Mouse (Mus musculus) neural tube, embryonic 14.5 days (tissue): ENCODE results near the gene Olfr272. TPM values are rescaled to one million over a fixed set of nuclear protein-coding genes. Genes with fewer than 3 reads are reported as not detected.
A peak's percentile ranks its signal among the peaks of the same experiment; 100 is the strongest.

Experiments used
- ATAC-seq: fragments of 200-750 bp; cut with Nextera tagmentation; 2 replicates; pipeline ENCODE4 v1.8.0; 2017; ENCODE audit warnings: low read depth, mild to moderate bottlenecking, moderate TSS enrichment, moderate library complexity
- H3K27ac ChIP-seq: fragments of 300-500 bp; sonication (generic); 2 replicates; pipeline ENCODE4 v1.5.1; 2014; ENCODE audit warnings: low read depth, mild to moderate bottlenecking, control low read depth, low read length, moderate library complexity, mixed read lengths
- H3K27me3 ChIP-seq: fragments of 300-500 bp; sonication (generic); 2 replicates; pipeline ENCODE4 v1.6.1; 2014; ENCODE audit warnings: low read length; ENCODE audit not compliant: control insufficient read depth, insufficient read depth
- H3K36me3 ChIP-seq: fragments of 300-500 bp; sonication (generic); 2 replicates; pipeline ENCODE4 v1.6.1; 2014; ENCODE audit warnings: low read length, mixed read lengths; ENCODE audit not compliant: control insufficient read depth, insufficient read depth
- H3K4me1 ChIP-seq: fragments of 300-500 bp; sonication (generic); 2 replicates; pipeline ENCODE4 v1.6.1; 2014; ENCODE audit warnings: low read length; ENCODE audit not compliant: control insufficient read depth, insufficient read depth
- H3K4me2 ChIP-seq: fragments of 300-500 bp; sonication (generic); 2 replicates; pipeline ENCODE4 v1.6.1; 2014; ENCODE audit warnings: mild to moderate bottlenecking, low read depth, low read length, control low read depth
- H3K4me3 ChIP-seq: fragments of 300-500 bp; sonication (generic); 2 replicates; pipeline ENCODE4 v1.5.1; 2014; ENCODE audit warnings: low read depth, low read length, control low read depth, mixed read lengths
- H3K9ac ChIP-seq: fragments of 300-500 bp; sonication (generic); replicated peaks from 2 replicates; pipeline ENCODE4 v1.6.1; 2014; ENCODE audit warnings: low read depth, mild to moderate bottlenecking, control low read depth, low read length, mixed read lengths
- H3K9me3 ChIP-seq: fragments of 300-500 bp; sonication (generic); 2 replicates; pipeline ENCODE4 v1.6.1; 2016; ENCODE audit warnings: low read length; ENCODE audit not compliant: control insufficient read depth
- WGBS: fragments of 180-500 bp; shearing (Covaris S2); extraction: QIAGEN DNeasy Blood & Tissue Kit; methylation state at CpG from one replicate; pipeline ENCODE4 v1.1.7; 2014; 5-methylcytosine and 5-hydroxymethylcytosine counted together
- polyA plus RNA-seq: library from polyadenylated mRNA; unstranded; fragments of >200 nt; fragmentation: Nextera tagmentation; extraction: Ambion mirVana; gene quantifications from 2 replicates; pipeline ENCODE4 v1.2.1, GENCODE M21; 2014

Olfr272 gene
- polyA plus RNA-seq = not detected in 2 replicates

- Histone ChIP-seq H3K9ac (no peak within 1 kb of the TSS), H3K4me3 (no peak within 1 kb of the TSS), H3K27ac (no peak within 1 kb of the TSS), H3K4me1 (no peaks in the 10 kb centered on the region), H3K9me3 (no peaks in the 10 kb centered on the region), H3K36me3 (no peaks in the 10 kb centered on the region), H3K4me2 (no peak within 1 kb of the TSS), H3K27me3 (no peaks in the 10 kb centered on the region)
- ATAC-seq = no peak
- 91% methylated on average over 2 of the region's 2 CpGs for whole genome bisulfite sequencing
Observed at GRCm38 (mm10) chr4:52919078-52919477, at the start of gene Olfr272. Gene Olfr272 (minus strand): TSS chr4:52919178.

GRCm38 (mm10) chr4:52964247-52964646 lies 45.3 kb upstream of the Olfr272 start, which contains the start of gene Olfr270:
Gene Olfr270 (plus strand): TSS chr4:52964547.
- Histone ChIP-seq H3K36me3 (no peaks in the 10 kb centered on the region), H3K4me3 (no peak within 1 kb of the TSS), H3K9me3 (no peaks in the 10 kb centered on the region), H3K9ac (no peak within 1 kb of the TSS), H3K4me1 (no peaks in the 10 kb centered on the region), H3K4me2 (no peak within 1 kb of the TSS), H3K27me3 (no peaks in the 10 kb centered on the region), H3K27ac (no peak within 1 kb of the TSS)
- no peak for ATAC-seq

DNA sequence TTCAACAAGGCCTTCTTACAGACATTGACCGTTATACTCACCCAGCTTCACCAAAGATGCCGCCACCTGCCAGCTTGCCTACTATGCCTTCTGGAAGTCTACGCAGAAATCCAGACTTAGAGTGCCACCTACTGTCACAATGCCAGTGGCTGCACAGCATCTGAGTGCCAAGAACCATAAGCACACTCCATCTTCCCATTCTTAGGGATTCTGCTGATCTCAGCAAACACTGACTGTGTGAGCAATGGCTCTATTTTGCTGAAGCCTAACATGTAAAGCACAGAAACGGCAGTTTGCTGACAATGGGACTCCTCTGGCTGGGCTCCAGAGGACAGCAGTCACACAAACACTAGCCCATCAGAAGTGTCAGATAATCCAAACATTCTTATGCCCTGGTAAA lies 39.7 kb upstream of the Olfr272 start:
- Histone ChIP-seq H3K36me3 (no peaks in the 10 kb centered on the region), H3K4me2 (no peak overlapping the region), H3K27me3 (no peaks in the 10 kb centered on the region), H3K4me1 (no peaks in the 10 kb centered on the region), H3K9ac (no peak overlapping the region), H3K9me3 (no peaks in the 10 kb centered on the region), H3K27ac (no peak overlapping the region), H3K4me3 (no peak overlapping the region)
- WGBS = 31% methylated on average over 4 of the region's 4 CpGs
- peak; percentile 82; the same call in 1 of the 2 replicates for ATAC-seq

GRCm38 (mm10) chr4:52949005-52949404 lies 30.0 kb upstream of the Olfr272 start:
- H3K4me3 ChIP-seq = no peak overlapping the region
- no peaks in the 10 kb centered on the region for H3K9me3 ChIP-seq
- no peak overlapping the region for H3K4me2 ChIP-seq
- H3K9ac ChIP-seq = no peak overlapping the region
- 78% methylated on average over 2 of the region's 2 CpGs for WGBS
- ATAC-seq = no peak
- H3K27ac ChIP-seq = no peak overlapping the region
- no peaks in the 10 kb centered on the region for H3K4me1 ChIP-seq
- no peaks in the 10 kb centered on the region for H3K36me3 ChIP-seq
- H3K27me3 ChIP-seq = no peaks in the 10 kb centered on the region

DNA sequence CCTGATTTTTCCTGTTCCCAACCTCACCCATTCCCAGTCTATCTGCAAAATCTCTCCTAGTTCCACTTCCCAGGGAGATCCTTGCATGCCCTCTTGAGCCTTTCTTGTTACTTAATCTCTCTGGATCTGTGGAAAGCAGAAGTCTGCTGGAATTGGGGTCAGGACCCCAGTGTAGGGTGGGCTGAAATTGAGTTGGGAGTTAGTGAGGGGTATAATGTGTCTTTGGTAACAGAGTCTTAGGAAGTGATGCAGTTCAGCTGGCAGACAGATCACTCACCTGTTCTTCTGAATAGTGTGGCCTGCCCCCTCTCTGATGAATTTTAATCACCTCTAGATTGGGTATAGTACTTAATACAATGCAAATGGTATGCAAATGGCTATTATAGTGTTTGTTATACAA lies 27.7 kb upstream of the Olfr272 start:
- no peak overlapping the region for H3K4me2 ChIP-seq
- no peak overlapping the region for H3K9ac ChIP-seq
- no peaks in the 10 kb centered on the region for H3K4me1 ChIP-seq
- no peak overlapping the region for H3K27ac ChIP-seq
- no peaks in the 10 kb centered on the region for H3K27me3 ChIP-seq
- no peaks in the 10 kb centered on the region for H3K9me3 ChIP-seq
- H3K4me3 ChIP-seq = no peak overlapping the region
- ATAC-seq = no peak
- H3K36me3 ChIP-seq = no peaks in the 10 kb centered on the region

DNA sequence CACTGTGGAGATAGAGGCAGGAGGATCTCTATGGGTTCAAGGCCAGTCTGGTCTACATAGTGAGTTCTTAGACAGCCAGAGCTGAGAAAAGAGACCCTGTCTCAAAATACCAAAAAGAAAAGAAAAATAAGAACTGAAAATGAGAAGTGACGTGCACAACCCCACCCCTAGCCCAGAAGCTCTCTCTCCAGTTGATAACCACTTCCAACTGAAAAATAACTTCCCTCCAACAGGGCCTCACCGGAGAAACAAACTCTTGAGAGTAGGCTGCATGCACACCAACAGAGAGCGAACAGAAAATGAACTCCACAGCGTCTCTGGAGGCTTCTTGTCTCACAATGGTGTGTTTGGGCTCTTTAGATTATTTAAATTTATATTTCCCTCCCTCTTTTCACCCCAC lies 11.5 kb upstream of the Olfr272 start:
- H3K4me1 ChIP-seq = no peaks in the 10 kb centered on the region
- H3K9me3 ChIP-seq = no peaks in the 10 kb centered on the region
- 94% methylated on average over 4 of the region's 4 CpGs for WGBS
- no peaks in the 10 kb centered on the region for H3K36me3 ChIP-seq
- H3K9ac ChIP-seq = no peak overlapping the region
- H3K4me2 ChIP-seq = no peak overlapping the region
- H3K27me3 ChIP-seq = no peaks in the 10 kb centered on the region
- ATAC-seq = no peak
- no peak overlapping the region for H3K4me3 ChIP-seq
- H3K27ac ChIP-seq = no peak overlapping the region

- WGBS = 94% methylated on average over 2 of the region's 2 CpGs
- no peak for ATAC-seq
Observed at GRCm38 (mm10) chr4:52917311-52917688, 1.7 kb downstream of the Olfr272 start.

GRCm38 (mm10) chr4:52916659-52917310 lies 2.2 kb downstream of the Olfr272 start:
- Histone ChIP-seq H3K9ac (no peak overlapping the region), H3K9me3 (no peaks in the 10 kb centered on the region), H3K4me2 (no peak overlapping the region), H3K4me1 (no peaks in the 10 kb centered on the region), H3K27ac (no peak overlapping the region), H3K27me3 (no peaks in the 10 kb centered on the region), H3K4me3 (no peak overlapping the region), H3K36me3 (no peaks in the 10 kb centered on the region)
- no peak for ATAC-seq
- WGBS = 83% methylated on average over 6 of the region's 6 CpGs

More at GRCm38 (mm10) chr4:52917311-52917688, 1.7 kb downstream of the Olfr272 start:
- Histone ChIP-seq H3K27ac (no peak overlapping the region), H3K4me1 (no peaks in the 10 kb centered on the region), H3K4me2 (no peak overlapping the region), H3K27me3 (no peaks in the 10 kb centered on the region), H3K9ac (no peak overlapping the region), H3K9me3 (no peaks in the 10 kb centered on the region), H3K36me3 (no peaks in the 10 kb centered on the region), H3K4me3 (no peak overlapping the region)

DNA sequence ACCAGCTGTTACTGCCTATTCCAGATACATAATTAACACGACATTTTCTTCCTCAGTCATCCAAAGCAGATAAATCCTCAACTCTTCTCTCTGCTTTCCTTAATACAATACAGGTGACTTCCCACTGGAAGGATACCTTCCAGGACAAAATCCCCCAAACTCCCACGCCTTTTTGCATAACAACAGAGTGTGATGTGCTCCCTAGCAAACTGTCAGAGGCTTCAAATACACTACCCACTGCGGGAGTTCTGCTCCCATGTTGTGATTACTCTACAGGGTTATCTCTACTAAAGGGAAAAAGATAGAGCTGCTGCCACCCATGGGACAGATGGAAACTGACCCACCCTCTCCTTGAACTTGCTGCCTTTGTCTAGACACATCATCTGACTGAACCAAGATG lies 6.6 kb downstream of the Olfr272 start:
- WGBS = 48% methylated on average over 3 of the region's 3 CpGs
- H3K27me3 ChIP-seq = no peaks in the 10 kb centered on the region

More for the DNA sequence above, 6.6 kb downstream of the Olfr272 start:
- Histone ChIP-seq H3K27ac (no peak overlapping the region), H3K4me2 (no peak overlapping the region), H3K4me3 (no peak overlapping the region), H3K4me1 (no peaks in the 10 kb centered on the region), H3K9me3 (no peaks in the 10 kb centered on the region), H3K36me3 (no peaks in the 10 kb centered on the region), H3K9ac (no peak overlapping the region)
- ATAC-seq = no peak
